Mouse (Mus musculus) lung, embryonic 16.5 days (tissue): ENCODE data around the gene Spindoc. TPM values are rescaled to one million over a fixed set of nuclear protein-coding genes. Genes with fewer than 3 reads are reported as not detected.
A peak's percentile ranks its signal among the peaks of the same experiment; 100 is the strongest.

ENCODE experiments used
- ATAC-seq: fragments of 200-750 bp; cut with Nextera tagmentation; 2 replicates; pipeline ENCODE4 v1.8.0; 2017; ENCODE audit warnings: low read depth, mild to moderate bottlenecking, moderate library complexity
- H3K27ac ChIP-seq: fragments of 300-500 bp; sonication (generic); 2 replicates; pipeline ENCODE4 v1.5.1; 2014; ENCODE audit warnings: mild to moderate bottlenecking, control low read depth, low read length
- H3K27me3 ChIP-seq: fragments of 300-500 bp; sonication (generic); 2 replicates; pipeline ENCODE4 v1.6.1; 2014; ENCODE audit warnings: low read depth, low read length, mixed read lengths; ENCODE audit not compliant: control insufficient read depth, insufficient read depth
- H3K36me3 ChIP-seq: fragments of 300-500 bp; sonication (generic); 2 replicates; pipeline ENCODE4 v1.6.1; 2014; ENCODE audit warnings: low read length; ENCODE audit not compliant: control insufficient read depth, insufficient read depth
- H3K4me1 ChIP-seq: fragments of 300-500 bp; sonication (generic); replicated peaks from 2 replicates; pipeline ENCODE4 v1.6.1; 2014; ENCODE audit warnings: low read length, mixed read lengths; ENCODE audit not compliant: control insufficient read depth, insufficient read depth
- H3K4me2 ChIP-seq: fragments of 300-500 bp; sonication (generic); 2 replicates; pipeline ENCODE4 v1.6.1; 2014; ENCODE audit warnings: low read depth, low read length, control low read depth
- H3K4me3 ChIP-seq: fragments of 300-500 bp; sonication (generic); 2 replicates; pipeline ENCODE4 v1.5.1; 2014; ENCODE audit warnings: mild to moderate bottlenecking, low read length, control low read depth
- H3K9ac ChIP-seq: fragments of 300-500 bp; sonication (generic); 2 replicates; pipeline ENCODE4 v1.6.1; 2014; ENCODE audit warnings: low read length, control low read depth
- H3K9me3 ChIP-seq: fragments of 300-500 bp; sonication (generic); 2 replicates; pipeline ENCODE4 v1.6.1; 2016; ENCODE audit warnings: low read length; ENCODE audit not compliant: control insufficient read depth
- WGBS: fragments of 180-500 bp; shearing (Covaris S2); extraction: QIAGEN DNeasy Blood & Tissue Kit; methylation state at CpG from one replicate; pipeline ENCODE4 v1.1.7; 2014; 5-methylcytosine and 5-hydroxymethylcytosine counted together
- polyA plus RNA-seq: library from polyadenylated mRNA; unstranded; fragments of >200 nt; fragmentation: Nextera tagmentation; extraction: Ambion mirVana; gene quantifications from 2 replicates; pipeline ENCODE4 v1.2.1, GENCODE M21; 2015

The Spindoc gene
- 24.8 and 25.7 TPM in 2 replicates for polyA plus RNA-seq

DNA sequence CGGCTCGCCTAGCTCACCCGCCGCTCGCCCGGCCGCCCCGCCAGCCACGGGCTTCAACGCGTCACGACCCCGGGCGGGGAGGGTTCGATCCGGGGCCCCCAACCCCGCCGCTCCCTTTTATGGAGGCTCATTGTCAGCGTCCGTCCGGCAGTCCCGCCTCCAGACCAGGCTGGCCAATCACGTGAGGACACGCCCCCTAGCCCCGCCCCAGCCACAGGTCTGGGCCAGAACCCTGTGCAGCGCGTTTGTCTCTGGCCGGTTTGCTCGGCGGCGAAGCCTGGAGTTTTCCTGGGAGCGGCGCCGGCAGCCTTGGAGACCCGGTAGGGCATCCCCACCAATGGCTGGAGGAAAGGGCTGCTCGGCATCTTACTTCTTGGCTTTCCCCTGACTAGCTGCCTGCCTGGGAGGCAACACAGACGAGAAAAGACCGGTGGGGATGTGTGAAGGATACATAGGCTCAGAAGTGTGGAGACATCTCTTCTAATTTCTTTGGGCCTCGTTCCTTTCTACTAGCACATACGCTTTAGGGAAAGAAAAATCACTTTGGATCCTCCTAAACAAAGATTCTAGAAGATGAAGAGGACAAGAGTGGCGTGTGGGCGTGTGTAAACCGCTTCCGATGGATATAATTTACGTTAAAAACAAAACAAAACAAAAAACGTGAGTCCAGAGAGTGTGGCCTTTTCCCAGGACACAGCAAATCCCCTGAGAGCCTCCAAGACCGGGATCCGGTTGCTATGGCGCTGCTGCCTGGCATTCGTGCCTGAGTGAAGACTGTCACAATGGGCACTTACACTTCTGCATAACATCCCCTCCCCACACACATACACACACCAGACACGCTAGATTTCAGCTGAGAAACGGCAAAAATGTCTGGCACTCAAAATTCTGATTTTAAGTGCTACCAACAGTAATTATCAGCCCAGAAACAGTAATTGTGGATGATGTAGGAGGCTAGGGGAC is at the start of gene Spindoc:
Gene Spindoc, minus strand, starts transcription at position 92 of the 963 bp plus-strand sequence.
- H3K4me1 ChIP-seq: peaks cover 18% of the 10 kb centered on the region
- H3K27ac ChIP-seq: peak within 1 kb of the TSS; percentile 85
- no peaks in the 10 kb centered on the region for H3K9me3 ChIP-seq
- peak within 1 kb of the TSS; percentile 88 for H3K9ac ChIP-seq
- WGBS: under 1% methylated on average over 44 of the region's 52 CpGs
- H3K4me3 ChIP-seq: peak within 1 kb of the TSS; percentile 75
- H3K36me3 ChIP-seq: peaks cover 3% of the 10 kb centered on the region; the same call in 1 of the 2 replicates
- H3K4me2 ChIP-seq: peak within 1 kb of the TSS; percentile 89
- peak; percentile 100 for ATAC-seq
- no peaks in the 10 kb centered on the region for H3K27me3 ChIP-seq

DNA sequence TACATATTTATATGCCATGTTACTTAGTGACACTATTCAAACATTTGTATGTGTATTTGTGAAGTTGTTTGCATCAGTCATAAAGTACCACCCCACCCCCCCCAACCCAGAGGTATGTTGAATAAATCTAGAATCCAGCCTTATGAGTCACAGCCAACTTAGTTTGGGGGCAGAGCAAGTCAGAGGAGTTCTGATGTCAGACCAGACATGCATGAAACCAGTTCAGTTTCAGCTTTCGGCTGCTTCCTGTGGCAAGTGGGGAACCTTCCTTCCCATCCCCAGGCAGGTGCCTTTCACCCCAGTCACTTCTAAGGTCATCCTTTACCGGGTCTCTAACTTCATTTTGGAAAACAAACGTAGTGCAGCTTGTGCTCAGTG is 42.6 kb upstream of the Spindoc start:
- Histone ChIP-seq H3K4me2 (no peak overlapping the region), H3K36me3 (peaks cover 35% of the 10 kb centered on the region), H3K27me3 (no peaks in the 10 kb centered on the region), H3K9ac (no peak overlapping the region), H3K4me3 (no peak overlapping the region), H3K9me3 (no peaks in the 10 kb centered on the region), H3K4me1 (peaks cover 41% of the 10 kb centered on the region), H3K27ac (no peak overlapping the region)
- no peak for ATAC-seq
- WGBS: 34% methylated on average over 3 of the region's 3 CpGs

- H3K27me3 ChIP-seq: no peaks in the 10 kb centered on the region
- no peak overlapping the region for H3K4me2 ChIP-seq
- H3K36me3 ChIP-seq: peaks cover 39% of the 10 kb centered on the region
- peaks cover 47% of the 10 kb centered on the region for H3K4me1 ChIP-seq
- H3K27ac ChIP-seq: no peak overlapping the region
- H3K9ac ChIP-seq: no peak overlapping the region
- 74% methylated on average over 8 of the region's 8 CpGs for WGBS
- no peaks in the 10 kb centered on the region for H3K9me3 ChIP-seq
- no peak overlapping the region for H3K4me3 ChIP-seq
- ATAC-seq: no peak
These were observed 42.0 kb upstream of the Spindoc start for GRCm38 (mm10) chr19:7424590-7425397.

- peaks cover 53% of the 10 kb centered on the region for H3K4me1 ChIP-seq
These were observed 41.3 kb upstream of the Spindoc start for GRCm38 (mm10) chr19:7424131-7424530.

DNA sequence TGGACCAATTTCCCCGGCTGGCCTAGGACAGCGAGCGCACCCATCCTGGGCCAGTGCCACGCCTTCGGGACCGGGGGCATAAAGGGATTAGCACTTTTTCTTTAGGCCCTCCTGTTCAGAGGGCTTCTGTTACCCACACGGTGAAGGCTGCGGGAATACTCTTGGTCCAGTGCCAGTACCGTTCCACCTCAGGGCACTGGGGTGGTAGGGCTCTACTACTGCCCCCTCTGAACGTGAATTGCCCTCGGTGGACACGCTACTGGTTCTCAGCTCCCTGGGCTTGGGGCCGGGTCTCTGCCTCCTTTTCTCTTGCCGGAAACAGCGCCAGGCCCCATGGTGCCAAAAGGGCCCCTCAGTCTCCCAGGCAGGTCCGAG is 40.8 kb upstream of the Spindoc start:
- H3K9ac ChIP-seq: peak overlapping the region; percentile 57
- peak overlapping the region; percentile 27 for H3K4me3 ChIP-seq
- H3K27me3 ChIP-seq: no peaks in the 10 kb centered on the region
- peak overlapping the region; percentile 52 for H3K4me2 ChIP-seq
- H3K27ac ChIP-seq: peak overlapping the region; percentile 53; the same call in 1 of the 2 replicates
- ATAC-seq: no peak
- no peaks in the 10 kb centered on the region for H3K9me3 ChIP-seq
- WGBS: 30% methylated on average over 16 of the region's 16 CpGs
- H3K36me3 ChIP-seq: peaks cover 36% of the 10 kb centered on the region
- H3K4me1 ChIP-seq: peaks cover 58% of the 10 kb centered on the region

More at GRCm38 (mm10) chr19:7424131-7424530, 41.3 kb upstream of the Spindoc start:
- no peaks in the 10 kb centered on the region for H3K27me3 ChIP-seq
- no peak overlapping the region; the same call in 1 of the 2 replicates for H3K4me2 ChIP-seq
- no peak for ATAC-seq
- H3K9me3 ChIP-seq: no peaks in the 10 kb centered on the region
- H3K9ac ChIP-seq: no peak overlapping the region
- H3K27ac ChIP-seq: no peak overlapping the region
- H3K36me3 ChIP-seq: peaks cover 36% of the 10 kb centered on the region
- no peak overlapping the region for H3K4me3 ChIP-seq
- 64% methylated on average over 7 of the region's 7 CpGs for WGBS

GRCm38 (mm10) chr19:7423028-7423655 is 40.3 kb upstream of the Spindoc start:
- Histone ChIP-seq H3K9ac (peak overlapping the region; percentile 57), H3K36me3 (peaks cover 36% of the 10 kb centered on the region), H3K9me3 (no peaks in the 10 kb centered on the region), H3K27ac (peak overlapping the region; percentile 89), H3K27me3 (no peaks in the 10 kb centered on the region), H3K4me2 (peak overlapping the region; percentile 52), H3K4me3 (peak overlapping the region; percentile 27), H3K4me1 (peaks cover 59% of the 10 kb centered on the region)
- ATAC-seq: peak; percentile 85
- 16% methylated on average over 50 of the region's 51 CpGs for WGBS

GRCm38 (mm10) chr19:7422656-7423027 is 39.8 kb upstream of the Spindoc start:
- Histone ChIP-seq H3K9me3 (no peaks in the 10 kb centered on the region), H3K9ac (peak overlapping the region; percentile 48), H3K4me1 (peaks cover 59% of the 10 kb centered on the region), H3K4me3 (peak overlapping the region; percentile 27), H3K4me2 (peak overlapping the region; percentile 52), H3K27me3 (no peaks in the 10 kb centered on the region), H3K36me3 (peaks cover 32% of the 10 kb centered on the region), H3K27ac (peak overlapping the region; percentile 89)
- ATAC-seq: no peak
- 12% methylated on average over 35 of the region's 35 CpGs for WGBS

GRCm38 (mm10) chr19:7421602-7422591 is 39.1 kb upstream of the Spindoc start:
- Histone ChIP-seq H3K9me3 (no peaks in the 10 kb centered on the region), H3K4me1 (peaks cover 59% of the 10 kb centered on the region), H3K27ac (peak overlapping the region; percentile 89), H3K9ac (peak overlapping the region; percentile 32), H3K36me3 (peaks cover 28% of the 10 kb centered on the region), H3K4me3 (peak overlapping the region; percentile 16; the same call in 1 of the 2 replicates), H3K4me2 (peak overlapping the region; percentile 52), H3K27me3 (no peaks in the 10 kb centered on the region)
- peak; percentile 24 for ATAC-seq
- 19% methylated on average over 39 of the region's 48 CpGs for WGBS
